8 mouse cellular contexts compared by ENCODE assay signal in the genomic region with DNA sequence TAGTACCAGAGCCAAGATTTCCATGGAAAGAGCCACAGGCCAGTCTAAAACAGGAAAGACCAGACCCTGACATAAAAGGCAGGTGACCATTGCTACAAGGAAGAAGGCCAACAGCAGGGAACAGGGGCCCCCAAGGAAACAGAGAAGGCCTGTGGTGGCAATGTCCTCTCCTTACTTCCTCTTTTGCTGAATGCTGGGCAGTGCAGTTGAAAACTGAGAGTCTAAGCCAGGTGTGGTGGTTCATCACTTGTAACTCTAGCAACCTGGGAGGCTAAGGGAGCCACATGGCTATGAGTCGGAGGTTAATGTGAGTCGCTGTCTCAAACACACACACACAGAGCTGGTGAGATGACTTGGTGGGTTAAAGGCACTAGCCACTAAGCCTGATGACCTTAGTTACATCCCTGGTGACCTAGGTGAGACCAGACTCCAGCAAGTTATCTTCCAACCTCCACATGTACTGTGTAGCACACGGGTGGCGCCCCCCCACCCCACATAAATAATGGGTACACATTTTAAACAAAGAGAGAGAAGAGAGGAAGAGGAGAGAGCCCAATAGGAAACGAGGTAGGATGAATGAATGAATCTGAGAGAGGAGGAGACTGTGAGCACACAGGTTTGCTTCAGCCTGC. TPM values are rescaled to one million over a fixed set of nuclear protein-coding genes. Genes with fewer than 3 reads are reported as not detected.
DNase-seq lines count a peak whose midpoint lies in the region; ATAC-seq lines count a peak whose summit lies in the region.

No protein-coding gene starts in this region.

- WGBS in liver, embryonic 11.5 days: 28% methylated on average over 5 of the region's 5 CpGs
- WGBS in embryonic facial prominence, embryonic 14.5 days: 47% methylated on average over 5 of the region's 5 CpGs
- WGBS in liver, embryonic 13.5 days (ENCODE audit: insufficient replicate concordance): 13% methylated on average over 5 of the region's 5 CpGs

- H3K36me3 ChIP-seq in liver, embryonic 11.5 days (ENCODE audit: control insufficient read depth, insufficient read depth, low read length): no peaks in the 10 kb centered on the region; the same call in 1 of the 2 replicates
- H3K36me3 ChIP-seq in embryonic facial prominence, embryonic 14.5 days (ENCODE audit: control insufficient read depth, insufficient read depth, low read length): no peaks in the 10 kb centered on the region
- H3K36me3 ChIP-seq in liver, embryonic 13.5 days: peaks cover 22% of the 10 kb centered on the region

- no peak overlapping the region for H3K27ac ChIP-seq in liver, embryonic 11.5 days (ENCODE audit: low read depth, low read length)
- no peak overlapping the region for H3K27ac ChIP-seq in embryonic facial prominence, embryonic 14.5 days (replicated peaks; ENCODE audit: low read depth, low read length)
- peak overlapping the region; percentile 76 for H3K27ac ChIP-seq in liver, embryonic 13.5 days

- H3K4me3 ChIP-seq in liver, embryonic 11.5 days (ENCODE audit: low read depth, low read length): peak overlapping the region; percentile 78
- H3K4me3 ChIP-seq in embryonic facial prominence, embryonic 14.5 days (ENCODE audit: low read depth, low read length): peak overlapping the region; percentile 51
- peak overlapping the region; percentile 73 for H3K4me3 ChIP-seq in liver, embryonic 13.5 days (replicated peaks)

- peak overlapping the region; percentile 89 for H3K9ac ChIP-seq in liver, embryonic 11.5 days (ENCODE audit: low read depth, low read length)
- H3K9ac ChIP-seq in embryonic facial prominence, embryonic 14.5 days (ENCODE audit: low read depth, low read length): 0 out of 2 replicates have a peak overlapping the region, but pooled peaks have one; percentile 3
- H3K9ac ChIP-seq in liver, embryonic 13.5 days: peak overlapping the region; percentile 85

- no peak for ATAC-seq in liver, embryonic 11.5 days (replicated peaks; ENCODE audit: low FRiP score)
- no peak for ATAC-seq in embryonic facial prominence, embryonic 14.5 days (ENCODE audit: low read depth)
- ATAC-seq in liver, embryonic 13.5 days (ENCODE audit: low read depth): no peak
- peak; percentile 33; the same call in 1 of the 2 replicates for ATAC-seq in neutrophil, adult 5-6 weeks (ENCODE audit: extremely low read depth, insufficient number of reproducible peaks, low FRiP score, poor library complexity, severe bottlenecking)

- peaks cover 7% of the 10 kb centered on the region; the same call in 1 of the 2 replicates for H3K9me3 ChIP-seq in liver, embryonic 11.5 days (ENCODE audit: control insufficient read depth, low read length)
- H3K9me3 ChIP-seq in embryonic facial prominence, embryonic 14.5 days (ENCODE audit: control insufficient read depth, low read length): 0 out of 2 replicates have a peak, but pooled peaks cover 15% of the 10 kb centered on the region
- H3K9me3 ChIP-seq in liver, embryonic 13.5 days (replicated peaks): no peaks in the 10 kb centered on the region

- no peaks in the 10 kb centered on the region for H3K27me3 ChIP-seq in liver, embryonic 11.5 days (replicated peaks; ENCODE audit: control insufficient read depth, insufficient read depth, low read length)
- H3K27me3 ChIP-seq in embryonic facial prominence, embryonic 14.5 days (replicated peaks; ENCODE audit: control insufficient read depth, insufficient read depth, low read length): no peaks in the 10 kb centered on the region
- H3K27me3 ChIP-seq in liver, embryonic 13.5 days: no peaks in the 10 kb centered on the region

- H3K4me2 ChIP-seq in liver, embryonic 11.5 days: peak overlapping the region; percentile 85
- peak overlapping the region; percentile 72 for H3K4me2 ChIP-seq in embryonic facial prominence, embryonic 14.5 days (ENCODE audit: low read depth, low read length)
- H3K4me2 ChIP-seq in liver, embryonic 13.5 days: peak overlapping the region; percentile 88

- H3K4me1 ChIP-seq in liver, embryonic 11.5 days (replicated peaks; ENCODE audit: control insufficient read depth, insufficient read depth, low read length): peaks cover 13% of the 10 kb centered on the region
- H3K4me1 ChIP-seq in embryonic facial prominence, embryonic 14.5 days (ENCODE audit: control insufficient read depth, insufficient read depth, low read length): no peaks in the 10 kb centered on the region
- H3K4me1 ChIP-seq in liver, embryonic 13.5 days (replicated peaks): peaks cover 41% of the 10 kb centered on the region

- no peak for DNase-seq in liver, embryonic 11.5 days (ENCODE audit: low spot score)
- no peak for DNase-seq in liver
- DNase-seq in embryonic facial prominence, embryonic 14.5 days (ENCODE audit: low spot score): no peak
- DNase-seq in liver, embryonic 13.5 days: no peak
- DNase-seq in embryo, embryonic 10 days (ENCODE audit: low spot score): no peak
- no peak for DNase-seq in right cerebral cortex, postnatal 14 days
- no peak for DNase-seq in right cerebral cortex, adult 2 months (ENCODE audit: low spot score in 2 of 2)

RNA-seq across cellular contexts. Expression of gene Gusb, which starts 1.4 kb away (rescaled TPM):
- 82.5 and 89.9 TPM in 2 replicates for polyA plus RNA-seq in liver, embryonic 11.5 days (2014; fragmentation: Nextera tagmentation; extraction: Ambion mirVana)
- 57.8 and 60.0 TPM in 2 replicates for polyA plus RNA-seq in embryonic facial prominence, embryonic 14.5 days (2014; fragmentation: Nextera tagmentation; extraction: Ambion mirVana)
- 42.0 and 47.9 TPM in 2 replicates for polyA plus RNA-seq in liver, embryonic 13.5 days (2015; fragmentation: Nextera tagmentation; extraction: Ambion mirVana)
- total RNA-seq in neutrophil, adult 5-6 weeks (2017): 32.0 and 33.5 TPM in 2 replicates

RNA-seq across cellular contexts. Expression of gene Asl, which starts 27.6 kb away (rescaled TPM):
- polyA plus RNA-seq in liver, embryonic 11.5 days (2014; fragmentation: Nextera tagmentation; extraction: Ambion mirVana): 51.8 and 61.0 TPM in 2 replicates
- 32.1 and 35.7 TPM in 2 replicates for polyA plus RNA-seq in embryonic facial prominence, embryonic 14.5 days (2014; fragmentation: Nextera tagmentation; extraction: Ambion mirVana)
- 37.8 and 45.2 TPM in 2 replicates for polyA plus RNA-seq in liver, embryonic 13.5 days (2015; fragmentation: Nextera tagmentation; extraction: Ambion mirVana)
- total RNA-seq in neutrophil, adult 5-6 weeks (2017): 7.6 and 7.7 TPM in 2 replicates

RNA-seq across cellular contexts. Expression of gene Crcp, which starts 27.6 kb away (rescaled TPM):
- polyA plus RNA-seq in liver, embryonic 11.5 days (2014; fragmentation: Nextera tagmentation; extraction: Ambion mirVana): 30.8 and 34.8 TPM in 2 replicates
- polyA plus RNA-seq in embryonic facial prominence, embryonic 14.5 days (2014; fragmentation: Nextera tagmentation; extraction: Ambion mirVana): 24.9 and 25.6 TPM in 2 replicates
- 31.6 and 34.4 TPM in 2 replicates for polyA plus RNA-seq in liver, embryonic 13.5 days (2015; fragmentation: Nextera tagmentation; extraction: Ambion mirVana)
- 24.9 and 40.4 TPM in 2 replicates for total RNA-seq in neutrophil, adult 5-6 weeks (2017)

RNA-seq across cellular contexts. Expression of gene Vkorc1l1, which starts 59.7 kb away (rescaled TPM):
- polyA plus RNA-seq in liver, embryonic 11.5 days (2014; fragmentation: Nextera tagmentation; extraction: Ambion mirVana): 29.4 and 30.4 TPM in 2 replicates
- polyA plus RNA-seq in embryonic facial prominence, embryonic 14.5 days (2014; fragmentation: Nextera tagmentation; extraction: Ambion mirVana): 24.8 and 25.4 TPM in 2 replicates
- polyA plus RNA-seq in liver, embryonic 13.5 days (2015; fragmentation: Nextera tagmentation; extraction: Ambion mirVana): 22.9 and 29.4 TPM in 2 replicates
- total RNA-seq in neutrophil, adult 5-6 weeks (2017): 11.9 and 14.3 TPM in 2 replicates

Comparison
In these comparisons a context has a peak if more than half of its experiments do, and no peak if none do; other contexts are left out.
1. H3K9ac ChIP-seq: peak in every context shown above with its lines; median percentile 89 in liver, embryonic 11.5 days; 85 in liver, embryonic 13.5 days; 3 in embryonic facial prominence, embryonic 14.5 days.